Comparison of ENCODE assay signal across 1 mouse cellular context in the genomic region with DNA sequence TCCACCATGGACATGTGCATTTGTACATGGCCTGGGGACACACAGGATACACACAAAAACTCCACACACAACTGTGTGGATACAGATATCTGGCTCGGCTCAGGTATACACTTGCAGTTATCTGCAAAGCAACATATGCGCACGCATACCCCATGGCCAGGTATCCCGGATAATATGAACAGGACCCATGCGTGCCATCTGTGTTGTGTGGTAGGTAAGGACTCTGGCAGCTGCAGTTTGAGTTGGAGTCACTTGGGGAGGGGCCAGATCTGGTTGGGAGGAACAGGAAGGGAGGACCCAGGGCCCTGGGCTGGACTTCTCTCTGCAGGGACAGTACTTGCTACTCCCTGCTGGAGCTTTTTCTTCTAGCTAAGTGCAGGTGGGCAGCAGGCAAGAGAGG.
TF ChIP-seq lines count a peak whose summit lies in the region.

No protein-coding gene starts in this region.

TF ChIP-seq in MEL, 35 proteins besides CTCF, POLR2A, EP300 and RAD21:
- no peak for TF ChIP-seq NELFE (IDR thresholded peaks at IDR 0.05; ENCODE audit: low read depth, low read length)
- TF ChIP-seq SIN3A (IDR thresholded peaks at IDR 0.05; ENCODE audit: low read length) = no peak
- TF ChIP-seq ZC3H11A (IDR thresholded peaks at IDR 0.05; ENCODE audit: low read depth, low read length) = no peak
- TF ChIP-seq ZKSCAN1 (IDR thresholded peaks at IDR 0.05; ENCODE audit: low read depth, low read length) = no peak
- TF ChIP-seq TAL1 (IDR thresholded peaks at IDR 0.05; ENCODE audit: low read length) = no peak; the same call in 1 of the 2 replicates
- no peak for TF ChIP-seq CHD2 (IDR thresholded peaks at IDR 0.05; ENCODE audit: low read length)
- TF ChIP-seq BHLHE40 (IDR thresholded peaks at IDR 0.05; ENCODE audit: borderline replicate concordance, low read depth, low read length) = no peak
- TF ChIP-seq ZMIZ1 (IDR thresholded peaks at IDR 0.05; ENCODE audit: low read depth, low read length) = 0 out of 2 replicates have a peak, but pooled peaks have one; percentile 30
- TF ChIP-seq POLR2AphosphoS2 (IDR thresholded peaks at IDR 0.05; ENCODE audit: low read length) = peak; percentile 23; the same call in 1 of the 2 replicates
- no peak for TF ChIP-seq ETS1 (IDR thresholded peaks at IDR 0.05; ENCODE audit: low read depth, low read length)
- 0 out of 2 replicates have a peak, but pooled peaks have one; percentile 34 for TF ChIP-seq TCF12 (IDR thresholded peaks at IDR 0.05; ENCODE audit: low read depth, low read length)
- 0 out of 2 replicates have a peak, but pooled peaks have one; percentile 28 for TF ChIP-seq MAX (IDR thresholded peaks at IDR 0.05; ENCODE audit: low read length)
- 0 out of 2 replicates have a peak, but pooled peaks have one; percentile 37 for TF ChIP-seq MYC (IDR thresholded peaks at IDR 0.05; ENCODE audit: low read depth, low read length)
- no peak for TF ChIP-seq MYB (IDR thresholded peaks at IDR 0.05; ENCODE audit: low read depth, low read length)
- TF ChIP-seq GATA1 (IDR thresholded peaks at IDR 0.05; ENCODE audit: low read depth, low read length) = no peak
- 0 out of 2 replicates have a peak, but pooled peaks have one; percentile 39 for TF ChIP-seq CHD1 (IDR thresholded peaks at IDR 0.05; ENCODE audit: low read depth, low read length)
- 0 out of 2 replicates have a peak, but pooled peaks have one; percentile 17 for TF ChIP-seq HCFC1 (IDR thresholded peaks at IDR 0.05; ENCODE audit: low read depth, low read length)
TF ChIP-seq in MEL: peak in this region for 7.
